Mouse (Mus musculus) heart, postnatal 0 days (tissue): ENCODE results near the gene Ccser1.

Source experiments
- CTCF ChIP-seq: IDR thresholded peaks from 2 replicates; pipeline ENCODE4 v1.5.1; 2016; ENCODE audit warnings: antibody characterized with exemption, control low read depth, low read depth
- EP300 ChIP-seq: IDR thresholded peaks from 2 replicates; pipeline ENCODE4 v1.6.1; 2016; ENCODE audit warnings: antibody characterized with exemption, low read depth

DNA sequence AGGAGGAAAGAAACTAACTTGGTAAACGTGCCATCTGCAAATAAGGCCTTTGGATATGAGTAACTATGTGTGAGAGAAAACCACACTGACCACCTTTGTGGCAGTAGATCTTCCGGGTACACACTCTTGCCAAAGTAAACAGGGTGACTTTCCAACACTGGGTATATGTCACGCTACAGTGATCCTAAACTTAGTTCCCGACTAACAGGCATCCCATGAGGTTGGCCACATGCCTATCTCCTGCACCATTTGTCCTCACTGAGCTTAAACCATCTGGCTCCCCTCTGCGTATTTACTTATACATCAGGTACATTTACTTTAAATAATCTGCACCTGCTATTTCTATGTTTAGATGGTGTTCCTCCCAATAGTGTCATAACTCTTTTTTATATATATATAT lies 183.6 kb downstream of the Ccser1 start:
- TF ChIP-seq CTCF (no peak), EP300 (no peak)
